Mouse (Mus musculus) heart, postnatal 25 days (tissue): ENCODE measurements around the gene Gm11634. TPM values are rescaled to one million over a fixed set of nuclear protein-coding genes. Genes with fewer than 3 reads are reported as not detected.
"Not testable (repeated sequence)": the region's sequence is repeated elsewhere in the genome, so short reads cannot be mapped to it uniquely, and the experiment has no call there.

Source experiments
- DNase-seq: peaks from one replicate; pipeline ENCODE4 v3.0.0; 2022; ENCODE audit warnings: low spot score
- intact Hi-C: fragments of 180-260 bp; cut with DNase I; formaldehyde crosslinking; loops from one replicate; pipeline ENCODE4 v1.15.1; 2025
- total RNA-seq, 2 experiments: library from RNA; stranded (reverse); gene quantifications; 2 replicates each; pipeline ENCODE4 v1.2.3; 2021

Gene Gm11634
- total RNA-seq, 2 experiments from 2014 or later, result not detected

DNA sequence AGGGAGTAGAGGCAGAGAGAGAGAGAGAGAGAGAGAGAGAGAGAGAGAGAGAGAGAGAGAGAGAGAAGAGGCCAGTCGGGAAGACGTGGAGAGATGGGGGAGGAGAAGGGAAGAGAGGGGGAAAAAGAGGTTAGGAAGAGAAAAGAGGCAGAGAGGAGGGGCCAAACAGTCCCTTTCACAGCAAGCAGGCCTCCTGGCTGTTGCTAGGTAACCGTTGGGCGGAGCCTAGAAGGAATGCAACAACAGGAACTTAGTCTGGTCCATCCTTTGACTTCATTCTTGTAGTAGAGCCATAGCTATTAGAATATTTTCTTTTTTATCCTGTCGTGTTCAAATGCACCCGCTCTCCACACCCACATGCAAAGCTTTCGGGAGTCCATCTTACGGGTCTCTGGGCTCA, 18.8 kb upstream of the Gm11634 start:
- intact Hi-C loops, result no loop called here
- DNase-seq, result no peak

DNA sequence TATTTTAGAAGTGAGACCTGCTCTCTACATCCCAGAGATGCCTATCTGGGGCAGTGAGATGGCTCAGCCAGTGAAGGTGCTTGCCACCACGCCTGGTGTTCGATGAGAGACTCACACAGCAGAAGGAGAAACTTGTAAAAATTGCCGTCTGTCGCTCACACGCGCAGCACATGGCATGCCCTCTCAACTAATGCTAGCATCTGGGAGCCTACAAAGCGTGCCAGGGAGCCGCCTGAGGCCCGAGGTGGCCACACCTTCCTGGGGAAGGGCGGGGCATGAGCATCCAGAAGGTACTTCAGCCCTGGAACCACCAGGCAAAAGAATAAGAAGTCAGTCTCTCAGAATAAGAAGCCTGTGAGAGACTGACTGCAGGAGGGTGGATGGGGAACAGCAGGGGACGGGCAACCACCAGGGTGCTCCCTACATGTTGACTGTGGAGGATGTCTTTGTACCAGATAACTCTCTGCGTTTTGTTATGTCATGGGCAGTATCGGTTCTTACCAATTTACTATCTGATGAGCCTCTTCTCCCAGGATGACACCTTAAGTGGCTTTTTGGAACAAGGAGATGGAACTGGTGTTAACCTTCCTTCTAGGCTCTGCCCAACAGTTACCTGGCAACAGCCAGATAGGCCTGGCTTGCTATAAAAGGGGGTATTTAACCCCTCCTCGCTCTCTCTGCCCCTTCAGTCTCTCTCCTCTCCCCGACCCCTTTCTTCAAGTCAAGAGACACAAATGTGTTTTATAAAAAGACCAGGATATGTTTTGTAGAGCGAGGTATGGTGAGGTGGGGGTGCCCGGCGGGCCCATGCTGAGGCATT, 18.1 kb upstream of the Gm11634 start:
- intact Hi-C loops, result no loop called here
- no peak for DNase-seq

DNA sequence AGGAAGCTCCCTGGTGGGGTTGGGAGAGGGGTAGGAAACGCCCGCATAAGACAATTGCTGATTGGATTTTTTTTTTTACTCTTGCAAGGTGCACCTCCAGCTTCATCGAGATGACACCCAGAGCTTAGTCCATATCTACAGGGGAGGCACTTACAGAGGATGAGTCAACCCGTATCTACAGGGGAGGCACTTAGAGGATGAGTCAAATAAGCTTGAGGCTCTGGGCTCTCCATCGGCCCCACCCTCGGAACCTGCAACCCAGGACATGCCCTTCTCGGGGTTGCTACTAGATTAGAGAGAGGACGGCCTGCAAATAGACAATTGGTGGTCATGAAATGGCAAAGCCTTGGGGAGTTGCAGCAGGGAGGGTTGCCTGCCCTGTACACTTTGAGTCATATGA, 17.0 kb upstream of the Gm11634 start:
- intact Hi-C loops, result no loop called here
- DNase-seq, result no peak

DNA sequence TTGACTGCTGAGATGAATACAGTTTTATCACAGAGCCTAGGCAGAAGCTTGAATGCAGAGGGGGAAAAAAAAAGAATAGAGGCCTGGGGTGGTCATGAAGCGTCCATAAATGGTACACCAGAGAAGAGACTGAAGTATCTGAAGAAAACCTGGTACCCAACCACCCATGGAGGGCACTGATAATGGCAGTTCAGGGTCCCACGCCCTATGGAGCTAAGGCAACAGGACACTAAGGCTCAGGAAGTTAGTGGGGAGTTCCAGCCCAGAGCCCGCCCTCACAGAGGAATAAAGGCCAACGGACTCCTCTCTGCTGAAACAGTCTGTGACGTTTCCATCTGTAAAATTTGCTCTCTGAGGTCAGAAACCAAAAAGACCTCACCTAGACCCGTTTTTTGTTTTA, 16.3 kb upstream of the Gm11634 start:
- intact Hi-C loops, result no loop called here
- no peak for DNase-seq

DNA sequence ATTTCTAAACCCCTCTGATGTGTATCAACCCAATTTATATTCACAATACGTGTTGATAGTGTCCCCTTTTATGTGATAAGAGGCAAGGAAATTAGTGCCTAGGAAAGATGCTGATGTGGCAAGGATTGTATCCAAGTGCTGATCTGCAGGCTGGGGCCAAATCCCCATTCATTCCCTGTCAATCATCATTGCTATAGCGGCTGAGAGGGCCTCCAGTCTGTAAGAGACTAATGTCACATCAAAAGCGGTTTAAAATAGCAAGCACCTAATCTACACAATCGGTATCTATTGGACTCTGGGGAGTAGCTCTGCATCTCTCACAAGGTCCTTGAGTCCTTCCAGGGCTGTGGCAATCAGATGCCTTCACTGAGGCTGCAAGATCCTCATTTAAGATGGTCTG, 15.1 kb upstream of the Gm11634 start:
- no peak for DNase-seq
- intact Hi-C loops, result no loop called here

DNA sequence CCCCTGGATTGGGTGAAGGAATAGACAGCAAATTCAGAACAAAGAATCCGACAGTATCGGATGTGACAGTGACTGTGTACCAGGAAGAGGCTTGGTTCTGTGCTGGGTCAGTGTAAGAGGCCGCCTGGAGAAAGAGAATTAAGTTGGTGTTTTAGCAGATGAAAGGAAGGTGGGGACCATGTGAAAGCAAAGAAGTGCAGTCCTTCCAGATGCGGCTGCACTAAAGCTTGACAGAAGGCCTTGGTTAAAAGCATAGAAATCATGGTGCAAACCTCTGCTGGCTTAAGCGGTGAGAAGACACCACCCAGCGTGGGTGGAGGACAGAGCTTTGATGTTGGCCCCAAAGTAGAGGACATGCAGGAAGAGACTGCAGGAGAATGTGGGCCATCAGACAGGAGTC, 14.5 kb upstream of the Gm11634 start:
- no peak for DNase-seq
- intact Hi-C loops, result no loop called here

DNA sequence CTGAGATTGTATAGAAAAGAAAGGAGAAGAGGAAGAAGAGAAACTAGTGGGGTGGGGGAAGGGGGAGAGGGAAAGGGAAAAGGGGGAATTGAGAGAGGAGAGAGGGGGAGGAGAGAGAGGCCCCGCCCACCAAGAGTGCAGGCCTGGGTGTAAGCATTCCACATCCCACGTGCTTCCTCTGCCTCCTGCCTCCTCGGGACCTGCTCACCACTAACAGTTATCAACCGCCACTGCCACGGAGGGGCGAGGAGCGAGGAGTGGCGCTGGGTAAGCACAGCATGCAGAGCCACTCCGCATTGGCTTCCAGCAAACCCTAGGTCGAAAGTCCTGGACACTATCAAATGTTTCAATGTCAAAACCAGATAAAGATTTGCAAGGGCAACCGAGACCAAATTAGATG, 11.4 kb upstream of the Gm11634 start:
- no peak for DNase-seq
- intact Hi-C loops, result no loop called here

DNA sequence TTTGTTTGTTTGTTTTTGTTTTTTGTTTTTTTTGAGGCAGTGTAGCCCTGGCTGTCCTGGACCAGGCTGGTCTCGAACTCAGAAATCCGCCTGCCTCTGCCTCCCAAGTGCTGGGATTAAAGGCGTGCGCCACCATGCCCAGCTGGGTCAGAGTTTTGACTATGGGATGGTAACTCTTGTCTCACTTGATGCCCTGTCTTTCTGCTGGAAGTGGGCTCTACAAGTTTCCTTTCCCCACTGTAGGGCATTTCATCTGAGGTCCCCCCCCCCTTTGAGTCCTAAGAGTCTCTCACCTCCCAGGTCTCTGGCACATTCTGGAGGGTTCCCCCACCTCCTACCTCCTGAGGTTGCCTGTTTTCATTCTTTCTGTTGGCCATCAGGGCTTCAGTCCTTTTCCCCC, 8.1 kb upstream of the Gm11634 start:
- DNase-seq, intact Hi-C loops: not testable (repeated sequence)

DNA sequence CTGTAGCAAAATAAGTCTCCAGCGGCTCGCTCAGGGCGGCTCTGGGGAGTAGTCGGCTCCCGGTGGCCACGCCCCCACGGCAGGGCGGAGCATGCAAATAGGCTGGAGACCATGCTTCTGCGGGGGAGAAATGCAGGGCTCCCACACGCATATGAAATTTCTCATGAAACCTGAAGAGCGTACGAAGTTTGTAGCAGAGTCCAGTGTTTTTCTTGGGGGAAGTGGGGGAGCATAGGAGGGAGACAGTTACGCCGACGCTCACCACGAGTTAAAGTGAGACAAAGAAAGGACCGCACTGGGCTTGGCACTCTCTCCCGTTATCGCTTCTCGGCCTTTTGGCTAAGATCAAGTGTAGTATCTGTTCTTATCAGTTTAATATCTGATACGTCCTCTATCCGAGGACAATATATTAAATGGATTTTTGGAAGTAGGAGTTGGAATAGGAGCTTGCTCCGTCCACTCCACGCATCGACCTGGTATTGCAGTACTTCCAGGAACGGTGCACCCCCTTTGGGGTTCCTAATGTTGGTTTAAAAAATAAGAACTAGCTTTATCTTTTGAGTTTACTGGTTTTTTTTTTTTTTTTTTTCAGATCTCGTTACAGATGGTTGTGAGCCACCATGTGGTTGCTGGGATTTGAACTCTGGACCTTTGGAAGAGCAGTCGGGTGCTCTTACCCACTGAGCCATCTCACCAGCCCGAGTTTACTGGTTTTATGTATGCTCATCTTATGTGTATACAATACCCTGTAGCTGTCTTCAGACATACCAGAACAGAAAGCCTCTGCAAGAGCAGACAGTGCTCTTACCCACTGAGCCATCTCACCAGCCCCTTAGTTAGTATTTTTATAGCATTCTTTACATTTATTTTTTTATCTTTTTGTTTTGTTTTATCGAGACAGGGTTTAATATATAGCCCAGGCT, 5.7 kb upstream of the Gm11634 start:
- intact Hi-C loops, result not testable (repeated sequence)
- DNase-seq, result peak; percentile 13

DNA sequence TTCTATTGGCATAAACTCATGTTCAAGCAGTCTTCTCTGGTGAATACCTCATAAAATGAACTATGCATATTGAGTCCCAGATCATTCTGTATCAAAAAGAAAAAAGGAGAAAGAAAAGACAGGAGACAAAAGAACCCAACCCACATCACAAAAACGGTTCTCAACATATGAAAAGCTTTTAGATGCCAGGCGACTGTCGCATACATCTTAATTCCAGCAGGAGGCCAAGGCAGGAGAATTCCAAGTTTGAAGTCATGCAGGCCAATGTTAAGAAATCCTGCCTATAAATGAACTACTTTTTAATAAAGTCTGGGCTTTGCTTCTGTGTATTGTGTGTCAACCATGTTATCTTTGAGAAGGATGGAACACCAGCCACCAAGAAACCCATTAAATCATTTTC, 5.1 kb upstream of the Gm11634 start:
- intact Hi-C loops, result no loop called here
- DNase-seq, result no peak

DNA sequence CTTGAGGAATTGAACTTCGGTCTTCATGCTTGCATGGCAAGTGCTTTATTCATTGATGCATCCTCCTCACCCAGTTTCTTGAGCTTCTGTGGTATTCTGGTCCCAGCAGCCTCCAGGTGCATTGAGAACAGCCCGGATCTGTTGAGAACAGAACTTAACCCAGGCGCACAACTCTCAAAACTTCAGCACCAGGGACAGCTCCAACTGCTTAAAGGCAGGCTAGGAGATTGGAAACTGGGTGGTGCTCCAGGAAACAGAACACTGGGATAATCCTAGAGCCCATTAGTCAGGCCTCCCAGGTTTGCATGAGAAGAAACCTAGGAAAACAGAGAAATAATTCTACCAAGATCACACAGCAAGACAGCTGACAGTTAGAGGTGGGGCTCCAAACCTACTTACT, 3.4 kb upstream of the Gm11634 start:
- intact Hi-C loops, result no loop called here
- no peak for DNase-seq

DNA sequence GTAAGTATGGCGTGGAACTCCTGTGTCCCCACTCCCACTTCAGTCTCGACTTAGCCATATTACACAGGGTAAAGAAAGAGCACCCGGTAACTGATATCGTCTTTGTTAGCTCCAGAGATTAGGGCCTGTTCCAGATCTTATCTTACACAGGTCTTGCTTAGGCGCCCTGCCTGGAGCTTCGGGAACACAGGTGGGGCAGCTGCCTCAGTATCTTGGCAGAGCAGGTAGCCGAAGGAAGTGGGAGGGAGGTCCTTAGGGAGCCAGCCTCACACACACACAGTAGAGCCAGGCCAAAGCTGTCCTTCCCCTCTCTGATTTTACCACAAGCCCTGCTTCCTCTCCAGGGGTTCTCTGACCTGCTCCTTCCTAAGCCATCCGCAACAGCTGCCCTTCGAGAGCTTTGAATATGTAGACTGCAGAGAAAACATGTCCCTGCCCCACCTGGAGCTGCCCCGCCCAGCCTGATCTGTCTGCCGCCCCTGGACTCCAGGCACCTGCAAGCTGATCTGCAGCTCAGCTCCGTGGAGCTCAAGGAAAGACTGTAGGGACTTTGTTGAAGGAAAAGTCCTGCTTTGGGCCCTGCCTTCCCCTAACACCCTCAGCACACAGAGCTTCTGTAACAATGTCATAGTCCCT, 8.9 kb downstream of the Gm11634 start:
- intact Hi-C loops, result no loop called here
- no peak for DNase-seq

DNA sequence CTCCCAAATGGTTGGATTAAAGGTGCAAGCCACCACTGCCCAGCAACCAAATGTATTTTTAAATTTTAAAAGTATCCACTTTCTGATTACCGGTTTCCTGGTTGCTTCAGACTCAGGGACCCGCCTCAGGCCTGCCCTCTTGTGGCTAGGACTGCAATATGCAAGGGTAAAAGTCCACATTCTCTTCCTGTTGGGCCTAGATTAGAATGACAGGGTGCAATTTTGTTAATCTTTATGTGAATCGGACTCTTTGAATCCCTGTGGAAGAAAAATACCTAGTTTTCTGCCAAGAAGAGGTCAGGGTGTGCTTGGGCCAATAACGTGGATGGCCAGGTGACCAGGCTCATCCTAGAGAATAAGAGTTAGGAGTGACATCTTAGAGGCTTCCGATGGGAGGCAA, 9.6 kb downstream of the Gm11634 start:
- intact Hi-C loops, result no loop called here
- no peak for DNase-seq

DNA sequence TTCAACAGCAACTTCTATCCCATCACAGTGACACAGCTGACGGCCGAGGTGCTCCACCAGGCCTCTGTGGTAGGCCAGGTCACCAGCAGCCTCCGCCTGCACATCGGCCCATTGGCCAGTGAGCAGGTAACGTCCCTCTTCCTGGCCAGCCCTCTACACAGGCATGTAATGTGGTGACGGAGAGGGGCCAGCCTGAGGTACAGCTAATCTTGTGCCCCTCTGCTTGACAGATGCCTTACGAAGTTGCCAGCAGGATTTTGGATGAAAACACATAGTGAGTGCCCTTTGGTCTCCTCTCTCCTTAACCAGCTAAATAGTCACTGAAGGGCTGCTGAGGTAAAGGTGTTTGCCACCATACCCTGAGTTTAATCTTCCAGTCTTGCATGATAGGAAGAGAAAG, 10.2 kb downstream of the Gm11634 start:
- intact Hi-C loops, result no loop called here
- DNase-seq, result no peak

DNA sequence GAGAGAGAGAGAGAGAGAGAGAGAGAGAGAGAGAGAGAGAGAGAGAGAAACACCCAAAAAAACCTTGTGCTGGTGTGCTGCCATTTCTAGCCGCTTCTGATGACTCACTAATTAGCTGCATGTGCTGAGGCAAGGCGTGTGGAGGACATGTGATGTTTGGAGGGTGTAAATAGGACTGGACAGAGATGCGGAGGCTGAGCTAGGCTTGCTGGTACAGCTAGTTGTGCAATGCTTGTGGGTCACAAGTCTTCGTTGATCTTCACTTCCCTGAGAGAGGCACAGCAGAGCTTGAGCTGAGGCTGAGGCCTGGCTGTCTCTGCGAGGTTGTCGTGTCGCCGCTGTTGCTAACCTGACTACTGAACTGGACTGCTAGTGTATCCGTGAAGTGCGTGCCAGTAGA, 11.4 kb downstream of the Gm11634 start:
- no peak for DNase-seq
- intact Hi-C loops, result no loop called here

DNA sequence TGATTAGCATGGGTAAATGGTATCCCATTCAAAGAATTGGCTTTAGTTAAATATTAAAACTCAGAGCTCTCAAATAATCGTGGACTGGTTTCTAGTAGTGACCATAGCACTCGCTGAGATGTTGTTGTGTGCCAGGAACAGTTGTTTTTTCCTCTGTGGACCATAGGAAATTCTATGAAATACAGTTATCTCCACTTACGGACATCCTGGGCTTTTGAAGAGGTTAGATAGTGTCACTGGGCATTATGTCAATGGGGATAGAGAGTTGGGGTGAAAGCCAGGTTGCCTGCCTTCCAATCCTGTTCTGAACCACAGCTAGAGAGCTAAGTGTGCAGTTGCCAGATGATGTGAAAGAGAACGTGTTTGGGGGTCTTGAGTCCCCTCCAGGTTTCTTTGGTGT, 13.3 kb downstream of the Gm11634 start:
- intact Hi-C loops, result no loop called here
- DNase-seq, result no peak

DNA sequence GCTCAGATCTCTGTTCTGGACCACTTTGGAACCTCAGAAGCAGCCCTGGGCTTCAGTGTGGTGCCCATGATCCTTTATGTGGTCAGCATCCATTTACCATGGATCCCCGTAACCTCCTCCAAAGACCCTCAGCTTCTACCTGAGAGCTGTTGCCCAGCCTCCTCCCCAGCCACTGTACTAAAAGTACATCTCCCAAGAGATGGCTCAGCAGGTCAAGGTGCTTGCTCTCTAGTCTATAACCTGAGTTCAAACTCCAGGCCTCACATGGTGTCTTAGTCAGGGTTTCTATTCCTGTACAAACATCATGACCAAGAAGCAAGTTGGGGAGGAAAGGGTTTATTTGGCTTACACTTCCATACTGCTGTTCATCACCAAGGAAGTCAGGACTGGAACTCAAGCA, 14.0 kb downstream of the Gm11634 start:
- intact Hi-C loops, DNase-seq: not testable (repeated sequence)

DNA sequence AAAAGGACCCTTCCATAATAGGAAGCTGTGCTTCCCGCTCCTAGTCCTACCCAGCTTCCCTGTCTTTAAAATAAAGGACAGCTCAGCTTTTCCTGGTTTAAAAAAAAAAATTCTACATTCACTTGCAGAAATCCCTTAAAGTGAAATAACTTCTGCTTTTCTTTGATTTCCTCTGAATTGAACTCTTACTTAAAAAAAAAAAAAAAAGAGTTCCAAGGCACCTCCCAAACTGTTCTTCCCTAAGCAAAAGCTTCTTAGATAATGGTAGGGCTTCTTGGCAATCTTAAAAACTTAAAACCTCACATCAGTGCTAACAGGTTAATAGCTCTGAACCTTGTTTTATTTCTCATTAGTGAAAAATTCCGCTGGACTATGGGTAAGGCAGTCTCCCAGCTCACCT, 15.9 kb downstream of the Gm11634 start:
- intact Hi-C loops, result no loop called here
- DNase-seq, result no peak

DNA sequence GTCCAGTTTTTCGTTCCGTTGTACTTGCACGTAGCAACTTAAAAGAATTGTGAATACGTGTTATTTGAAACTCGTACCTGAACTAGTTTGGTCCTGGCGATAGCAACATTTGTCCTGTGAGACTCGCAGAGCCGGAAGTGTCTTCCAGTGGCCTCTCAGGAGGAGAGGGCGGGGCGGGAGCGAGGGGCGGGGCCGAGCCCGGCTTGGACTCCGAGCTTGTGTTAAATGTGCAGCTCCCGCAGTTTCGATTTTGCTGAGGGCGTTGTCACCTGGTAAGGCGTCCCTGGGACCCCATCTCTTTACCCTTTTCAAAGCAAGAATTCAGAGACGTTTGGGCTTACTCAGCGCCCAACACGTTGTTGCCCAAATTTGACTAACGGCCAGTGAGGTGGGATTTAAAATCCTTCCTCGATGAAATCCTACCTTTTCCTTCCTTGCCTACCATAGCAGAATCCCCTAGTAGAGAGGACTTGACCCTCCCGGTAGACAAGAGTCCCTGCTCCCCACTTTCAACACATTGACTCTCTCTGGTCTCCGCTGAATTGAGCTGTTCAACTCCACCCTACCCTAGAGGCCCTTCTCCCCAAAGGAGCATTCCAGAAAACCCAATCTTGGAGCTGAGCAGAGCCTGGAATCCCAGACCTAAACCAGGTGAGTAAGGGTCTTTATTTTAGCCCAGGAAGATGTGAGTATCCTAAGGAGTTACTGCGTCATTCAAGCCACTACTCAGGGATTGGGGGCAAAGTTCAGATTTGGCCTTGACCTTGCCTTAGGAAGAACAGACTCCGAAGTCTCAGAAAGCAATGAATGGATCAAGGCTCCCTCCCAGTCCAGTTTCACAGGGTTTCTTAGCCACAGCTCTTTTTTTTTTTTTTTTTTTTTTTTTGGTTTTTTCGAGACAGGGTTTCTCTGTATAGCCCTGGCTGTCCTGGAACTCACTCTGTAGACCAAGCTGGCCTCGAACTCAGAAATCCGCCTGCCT, 16.7 kb downstream of the Gm11634 start, which contains the start of gene Tmem106a:
Gene Tmem106a, plus strand, starts transcription at position 189 of the 982 bp plus-strand sequence.
- peak; percentile 26 for DNase-seq
- intact Hi-C loops, result no loop called here
